Comparison of ENCODE assay signal across 8 mouse cellular contexts in the genomic region with DNA sequence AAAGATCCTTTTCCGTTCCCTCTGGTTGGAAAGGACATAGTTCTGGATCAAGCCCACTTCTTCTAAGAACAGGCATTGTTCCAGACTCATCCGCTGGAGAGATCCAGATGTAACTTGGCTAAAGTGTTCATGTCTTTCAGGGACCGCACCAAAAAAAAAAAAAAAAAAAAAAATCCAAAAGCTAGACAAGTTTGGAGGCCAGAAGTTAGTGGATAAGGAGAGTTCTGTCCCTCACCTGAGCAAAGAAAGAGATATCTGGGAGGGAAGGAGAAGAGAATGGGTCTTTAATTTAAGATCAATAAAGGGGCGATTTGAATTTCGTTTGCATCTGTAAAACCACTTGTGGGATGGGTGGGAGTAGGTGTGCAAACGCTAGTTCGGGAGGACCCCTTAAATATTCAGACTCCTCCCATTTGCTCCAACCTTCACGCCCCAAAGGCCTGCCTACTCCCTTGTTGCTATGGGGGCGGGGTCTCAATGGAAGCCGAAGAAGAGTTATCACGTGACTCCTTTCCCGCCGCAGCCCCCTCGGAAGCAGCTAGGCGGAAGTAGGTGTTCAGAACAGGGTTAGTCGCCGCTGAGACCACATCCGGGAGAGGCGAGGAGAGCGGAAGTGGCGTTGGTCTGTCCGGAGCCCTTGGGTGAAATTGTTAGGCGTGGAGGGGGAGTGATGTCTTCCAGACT. TPM values are rescaled to one million over a fixed set of nuclear protein-coding genes. Genes with fewer than 3 reads are reported as not detected.
DNase-seq lines count a peak whose midpoint lies in the region; ATAC-seq and TF ChIP-seq lines count a peak whose summit lies in the region.

Gene Zfp512 (plus strand): TSS at position 554 of the 684 bp plus-strand sequence.

- TF ChIP-seq CTCF in bone marrow macrophage, adult 2 months (IDR thresholded peaks at IDR 0.05; ENCODE audit: low read depth, low read length) = no peak
- TF ChIP-seq CTCF in embryonic fibroblast, embryonic 13.5 days (IDR thresholded peaks at IDR 0.05; ENCODE audit: borderline replicate concordance, insufficient read depth, low read length) = no peak

- DNase-seq in A20 (ENCODE audit: low read depth, low spot score) = peak; percentile 98
- DNase-seq in heart, adult 9 months (ENCODE audit: low spot score in 2 of 2) = peak; percentile 95 to 97
- peak; percentile 68 to 76 for DNase-seq in monocyte, adult 2 months (ENCODE audit: low read depth in 1 of 2, low spot score in 2 of 2)
- peak; percentile 95 to 97 for DNase-seq in spleen, postnatal 36 days (ENCODE audit: low spot score in 2 of 2)

- peak; percentile 100 for ATAC-seq in kidney, embryonic 14.5 days (ENCODE audit: low FRiP score, low TSS enrichment)
- ATAC-seq in limb, embryonic 15.5 days (ENCODE audit: insufficient number of reproducible peaks, low FRiP score, low TSS enrichment, low read depth) = peak; percentile 97

- 7% methylated on average over 23 of the region's 23 CpGs for whole genome bisulfite sequencing in kidney, embryonic 14.5 days
- WGBS in limb, embryonic 15.5 days = 5% methylated on average over 23 of the region's 23 CpGs

- H3K27ac ChIP-seq in bone marrow macrophage, adult 2 months (ENCODE audit: insufficient read depth, low read depth, low read length) = peak within 1 kb of the TSS; percentile 85
- H3K27ac ChIP-seq in embryonic fibroblast, embryonic 13.5 days (ENCODE audit: insufficient read depth, low read length) = 0 out of 2 replicates have a peak within 1 kb of the TSS, but pooled peaks have one; percentile 48
- no peak within 1 kb of the TSS for H3K27ac ChIP-seq in kidney, embryonic 14.5 days (ENCODE audit: low read depth, low read length)
- peak within 1 kb of the TSS; percentile 77 for H3K27ac ChIP-seq in limb, embryonic 15.5 days

- peaks cover 19% of the 10 kb centered on the region for H3K4me1 ChIP-seq in bone marrow macrophage, adult 2 months (ENCODE audit: control insufficient read depth, insufficient read depth, low read length)
- H3K4me1 ChIP-seq in embryonic fibroblast, embryonic 13.5 days (ENCODE audit: control insufficient read depth, insufficient read depth, low read length) = no peaks in the 10 kb centered on the region
- H3K4me1 ChIP-seq in kidney, embryonic 14.5 days (ENCODE audit: control insufficient read depth, insufficient read depth, low read length) = peaks cover 14% of the 10 kb centered on the region
- peaks cover 11% of the 10 kb centered on the region for H3K4me1 ChIP-seq in limb, embryonic 15.5 days

- H3K36me3 ChIP-seq in kidney, embryonic 14.5 days (ENCODE audit: control insufficient read depth, insufficient read depth, low read length) = no peaks in the 10 kb centered on the region
- H3K36me3 ChIP-seq in limb, embryonic 15.5 days = no peaks in the 10 kb centered on the region

- no peak for TF ChIP-seq POLR2A in bone marrow macrophage, adult 2 months (IDR thresholded peaks at IDR 0.05; ENCODE audit: borderline replicate concordance, low read depth, low read length)
- peak; percentile 80 for TF ChIP-seq POLR2A in embryonic fibroblast, embryonic 13.5 days (IDR thresholded peaks at IDR 0.05; ENCODE audit: low read depth, low read length)

- H3K9me3 ChIP-seq in kidney, embryonic 14.5 days (ENCODE audit: control insufficient read depth, low read length) = no peaks in the 10 kb centered on the region
- H3K9me3 ChIP-seq in limb, embryonic 15.5 days = no peaks in the 10 kb centered on the region

- H3K4me2 ChIP-seq in kidney, embryonic 14.5 days (replicated peaks; ENCODE audit: low read depth, low read length) = peak within 1 kb of the TSS; percentile 85
- H3K4me2 ChIP-seq in limb, embryonic 15.5 days = peak within 1 kb of the TSS; percentile 68

- H3K27me3 ChIP-seq in kidney, embryonic 14.5 days (ENCODE audit: control insufficient read depth, insufficient read depth, low read length) = no peaks in the 10 kb centered on the region
- H3K27me3 ChIP-seq in limb, embryonic 15.5 days = no peaks in the 10 kb centered on the region

- H3K4me3 ChIP-seq in bone marrow macrophage, adult 2 months (ENCODE audit: insufficient read depth, low read length) = peak within 1 kb of the TSS; percentile 71
- peak within 1 kb of the TSS; percentile 79 for H3K4me3 ChIP-seq in embryonic fibroblast, embryonic 13.5 days (ENCODE audit: insufficient read depth, low read length)
- H3K4me3 ChIP-seq in kidney, embryonic 14.5 days (ENCODE audit: low read length) = peak within 1 kb of the TSS; percentile 49
- H3K4me3 ChIP-seq in limb, embryonic 15.5 days = peak within 1 kb of the TSS; percentile 54

- H3K9ac ChIP-seq in kidney, embryonic 14.5 days (ENCODE audit: low read depth, low read length) = peak within 1 kb of the TSS; percentile 77
- peak within 1 kb of the TSS; percentile 34 for H3K9ac ChIP-seq in limb, embryonic 15.5 days

RNA-seq across cellular contexts. Expression of gene Zfp512, which starts in this region (rescaled TPM):
- polyA plus RNA-seq in bone marrow macrophage, adult 2 months (2012; ENCODE audit: insufficient read depth, insufficient read length, missing spikeins) = 24.8 and 34.2 TPM in 2 replicates
- 24.3 and 30.1 TPM in 2 replicates for polyA plus RNA-seq in embryonic fibroblast, embryonic 13.5 days (2011; ENCODE audit: insufficient read length, low read depth, missing spikeins)
- polyA plus RNA-seq in kidney, embryonic 14.5 days (2014; fragmentation: Nextera tagmentation; extraction: Ambion mirVana) = 27.4 and 55.0 TPM in 2 replicates
- 46.6 and 49.1 TPM in 2 replicates for polyA plus RNA-seq in limb, embryonic 15.5 days (2015; fragmentation: Nextera tagmentation; extraction: Ambion mirVana)
